Mouse (Mus musculus): ENCODE measurements around the gene Satb2. TPM values are rescaled to one million over a fixed set of nuclear protein-coding genes. Genes with fewer than 3 reads are reported as not detected.

Gene Satb2
- polyA plus RNA-seq, 1 experiment = 0.15 TPM

- H3K4me1 ChIP-seq = no peaks in the 10 kb centered on the region; the same call in 1 of the 2 replicates
- H3K36me3 ChIP-seq (replicated peaks; ENCODE audit: low read length) = no peaks in the 10 kb centered on the region
- H3K4me3 ChIP-seq (replicated peaks) = no peak overlapping the region
- TF ChIP-seq FLI1 (IDR thresholded peaks at IDR 0.05; ENCODE audit: low read length) (no peak), GATA1 (IDR thresholded peaks at IDR 0.05; ENCODE audit: borderline replicate concordance, low read length) (no peak)
- H3K9me3 ChIP-seq = no peaks in the 10 kb centered on the region
- peaks cover 22% of the 10 kb centered on the region for H3K27me3 ChIP-seq (replicated peaks)
Measured at GRCm38 (mm10) chr1:56964493-56964892, 14.0 kb downstream of the Satb2 start.

GRCm38 (mm10) chr1:56963291-56963690, 15.2 kb downstream of the Satb2 start:
- Histone ChIP-seq H3K4me1 (no peaks in the 10 kb centered on the region), H3K4me3 (replicated peaks) (no peak overlapping the region), H3K9me3 (no peaks in the 10 kb centered on the region), H3K36me3 (replicated peaks; ENCODE audit: low read length) (no peaks in the 10 kb centered on the region), H3K27me3 (replicated peaks) (peaks cover 10% of the 10 kb centered on the region)
- TF ChIP-seq GATA1 (IDR thresholded peaks at IDR 0.05; ENCODE audit: borderline replicate concordance, low read length) (no peak), FLI1 (IDR thresholded peaks at IDR 0.05; ENCODE audit: low read length) (no peak)

GRCm38 (mm10) chr1:56958996-56959395, 19.5 kb downstream of the Satb2 start:
- Histone ChIP-seq H3K4me3 (replicated peaks) (no peak overlapping the region), H3K9me3 (no peaks in the 10 kb centered on the region), H3K27me3 (replicated peaks) (no peaks in the 10 kb centered on the region), H3K4me1 (no peaks in the 10 kb centered on the region), H3K36me3 (replicated peaks; ENCODE audit: low read length) (no peaks in the 10 kb centered on the region)
- no peak for TF ChIP-seq FLI1 (IDR thresholded peaks at IDR 0.05; ENCODE audit: low read length)
- no peak for TF ChIP-seq GATA1 (IDR thresholded peaks at IDR 0.05; ENCODE audit: borderline replicate concordance, low read length)

GRCm38 (mm10) chr1:56957942-56958341, 20.5 kb downstream of the Satb2 start:
- no peaks in the 10 kb centered on the region for H3K27me3 ChIP-seq (replicated peaks)
- no peak for TF ChIP-seq FLI1 (IDR thresholded peaks at IDR 0.05; ENCODE audit: low read length)
- TF ChIP-seq GATA1 (IDR thresholded peaks at IDR 0.05; ENCODE audit: borderline replicate concordance, low read length) = no peak

GRCm38 (mm10) chr1:56956811-56957210, 21.6 kb downstream of the Satb2 start:
- TF ChIP-seq GATA1 (IDR thresholded peaks at IDR 0.05; ENCODE audit: borderline replicate concordance, low read length) (no peak), FLI1 (IDR thresholded peaks at IDR 0.05; ENCODE audit: low read length) (no peak)
- H3K36me3 ChIP-seq (replicated peaks; ENCODE audit: low read length) = no peaks in the 10 kb centered on the region
- H3K27me3 ChIP-seq (replicated peaks) = no peaks in the 10 kb centered on the region
- no peak overlapping the region for H3K4me3 ChIP-seq (replicated peaks)
- no peaks in the 10 kb centered on the region for H3K4me1 ChIP-seq
- H3K9me3 ChIP-seq = no peaks in the 10 kb centered on the region

More at GRCm38 (mm10) chr1:56957942-56958341, 20.5 kb downstream of the Satb2 start:
- Histone ChIP-seq H3K9me3 (no peaks in the 10 kb centered on the region), H3K4me1 (no peaks in the 10 kb centered on the region), H3K36me3 (replicated peaks; ENCODE audit: low read length) (no peaks in the 10 kb centered on the region), H3K4me3 (replicated peaks) (no peak overlapping the region)

GRCm38 (mm10) chr1:56955739-56956085, 22.7 kb downstream of the Satb2 start:
- no peaks in the 10 kb centered on the region for H3K4me1 ChIP-seq
- no peaks in the 10 kb centered on the region for H3K36me3 ChIP-seq (replicated peaks; ENCODE audit: low read length)
- no peaks in the 10 kb centered on the region for H3K9me3 ChIP-seq
- TF ChIP-seq GATA1 (IDR thresholded peaks at IDR 0.05; ENCODE audit: borderline replicate concordance, low read length) (no peak), FLI1 (IDR thresholded peaks at IDR 0.05; ENCODE audit: low read length) (no peak)
- no peak overlapping the region for H3K4me3 ChIP-seq (replicated peaks)
- H3K27me3 ChIP-seq (replicated peaks) = no peaks in the 10 kb centered on the region

- H3K9me3 ChIP-seq = no peaks in the 10 kb centered on the region
- no peaks in the 10 kb centered on the region for H3K4me1 ChIP-seq
- H3K36me3 ChIP-seq (replicated peaks; ENCODE audit: low read length) = no peaks in the 10 kb centered on the region
- TF ChIP-seq GATA1 (IDR thresholded peaks at IDR 0.05; ENCODE audit: borderline replicate concordance, low read length) (no peak), FLI1 (IDR thresholded peaks at IDR 0.05; ENCODE audit: low read length) (no peak)
- no peaks in the 10 kb centered on the region for H3K27me3 ChIP-seq (replicated peaks)
- H3K4me3 ChIP-seq (replicated peaks) = no peak overlapping the region
Measured at GRCm38 (mm10) chr1:56955055-56955738, 23.3 kb downstream of the Satb2 start.

- Histone ChIP-seq H3K4me1 (no peaks in the 10 kb centered on the region), H3K27me3 (replicated peaks) (no peaks in the 10 kb centered on the region), H3K36me3 (replicated peaks; ENCODE audit: low read length) (no peaks in the 10 kb centered on the region), H3K9me3 (no peaks in the 10 kb centered on the region), H3K4me3 (replicated peaks) (no peak overlapping the region)
- TF ChIP-seq FLI1 (IDR thresholded peaks at IDR 0.05; ENCODE audit: low read length) (no peak), GATA1 (IDR thresholded peaks at IDR 0.05; ENCODE audit: borderline replicate concordance, low read length) (no peak)
Measured at GRCm38 (mm10) chr1:56953538-56953937, 24.9 kb downstream of the Satb2 start.

- no peaks in the 10 kb centered on the region for H3K36me3 ChIP-seq (replicated peaks; ENCODE audit: low read length)
Measured at GRCm38 (mm10) chr1:56951980-56952379, 26.5 kb downstream of the Satb2 start.

GRCm38 (mm10) chr1:56951525-56951924, 26.9 kb downstream of the Satb2 start:
- TF ChIP-seq GATA1 (IDR thresholded peaks at IDR 0.05; ENCODE audit: borderline replicate concordance, low read length) (no peak), FLI1 (IDR thresholded peaks at IDR 0.05; ENCODE audit: low read length) (no peak)
- Histone ChIP-seq H3K4me1 (no peaks in the 10 kb centered on the region), H3K36me3 (replicated peaks; ENCODE audit: low read length) (no peaks in the 10 kb centered on the region), H3K9me3 (no peaks in the 10 kb centered on the region), H3K27me3 (replicated peaks) (no peaks in the 10 kb centered on the region), H3K4me3 (replicated peaks) (no peak overlapping the region)

More at GRCm38 (mm10) chr1:56951980-56952379, 26.5 kb downstream of the Satb2 start:
- Histone ChIP-seq H3K4me1 (no peaks in the 10 kb centered on the region), H3K9me3 (no peaks in the 10 kb centered on the region), H3K27me3 (replicated peaks) (no peaks in the 10 kb centered on the region), H3K4me3 (replicated peaks) (no peak overlapping the region)
- no peak for TF ChIP-seq GATA1 (IDR thresholded peaks at IDR 0.05; ENCODE audit: borderline replicate concordance, low read length)
- TF ChIP-seq FLI1 (IDR thresholded peaks at IDR 0.05; ENCODE audit: low read length) = no peak

All from megakaryocyte, embryonic 14.5 days (primary cell).